Mouse (Mus musculus) midbrain, embryonic 15.5 days (tissue): ENCODE measurements around the gene Ncor1. TPM values are rescaled to one million over a fixed set of nuclear protein-coding genes. Genes with fewer than 3 reads are reported as not detected.
"Not testable (repeated sequence)": the region's sequence is repeated elsewhere in the genome, so short reads cannot be mapped to it uniquely, and the experiment has no call there.

ENCODE experiments used
- ATAC-seq: fragments of 200-750 bp; cut with Nextera tagmentation; replicated peaks from 2 replicates; pipeline ENCODE4 v1.8.0; 2017; ENCODE audit warnings: moderate TSS enrichment
- H3K27ac ChIP-seq: fragments of 300-500 bp; sonication (generic); 2 replicates; pipeline ENCODE4 v1.5.1; 2015; ENCODE audit warnings: mild to moderate bottlenecking, inconsistent platforms
- H3K27me3 ChIP-seq: fragments of 300-500 bp; sonication (generic); replicated peaks from 2 replicates; pipeline ENCODE4 v1.6.1; 2015; ENCODE audit warnings: inconsistent platforms
- H3K36me3 ChIP-seq: fragments of 300-500 bp; sonication (generic); replicated peaks from 2 replicates; pipeline ENCODE4 v1.6.1; 2015; ENCODE audit warnings: inconsistent platforms
- H3K4me1 ChIP-seq: fragments of 300-500 bp; sonication (generic); 2 replicates; pipeline ENCODE4 v1.6.1; 2015; ENCODE audit warnings: inconsistent platforms
- H3K4me2 ChIP-seq: fragments of 300-500 bp; sonication (generic); 2 replicates; pipeline ENCODE4 v1.6.1; 2015; ENCODE audit warnings: inconsistent platforms, mild to moderate bottlenecking, moderate library complexity
- H3K4me3 ChIP-seq: fragments of 300-500 bp; sonication (generic); 2 replicates; pipeline ENCODE4 v1.5.1; 2015; ENCODE audit warnings: mild to moderate bottlenecking, inconsistent platforms
- H3K9ac ChIP-seq: fragments of 300-500 bp; sonication (generic); 2 replicates; pipeline ENCODE4 v1.6.1; 2015; ENCODE audit warnings: mild to moderate bottlenecking, inconsistent platforms
- H3K9me3 ChIP-seq: fragments of 300-500 bp; sonication (generic); 2 replicates; pipeline ENCODE4 v1.6.1; 2016; ENCODE audit warnings: inconsistent platforms
- WGBS: fragments of 180-500 bp; shearing (Covaris S2); methylation state at CpG from one replicate; pipeline ENCODE4 v1.1.7; 2015; ENCODE audit warnings: mixed read lengths; 5-methylcytosine and 5-hydroxymethylcytosine counted together
- polyA plus RNA-seq: library from polyadenylated mRNA; unstranded; fragments of >200 nt; fragmentation: Nextera tagmentation; extraction: Ambion mirVana; gene quantifications from 2 replicates; pipeline ENCODE4 v1.2.1, GENCODE M21; 2015

Ncor1 gene
- polyA plus RNA-seq, 1 experiment from 2014 or later: 179 TPM

DNA sequence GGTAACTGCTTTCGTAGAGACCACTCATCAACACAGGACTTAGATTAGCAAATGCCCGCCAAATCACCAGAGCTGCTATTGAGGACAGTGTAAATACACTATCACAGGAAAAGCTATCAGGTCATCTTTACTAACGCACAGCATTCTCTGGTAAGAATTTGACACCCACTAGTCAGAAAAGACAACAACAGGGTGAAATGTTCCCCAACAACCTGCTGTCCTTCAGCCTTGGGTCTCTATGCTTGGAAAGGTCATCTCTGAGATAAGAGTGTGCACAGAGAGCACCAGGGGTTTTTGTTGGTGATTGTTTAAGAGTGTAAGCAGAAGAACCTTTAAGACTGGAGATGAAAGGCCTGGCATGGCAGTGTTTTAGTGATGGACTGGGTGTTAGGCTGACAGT lies 134.7 kb downstream of the Ncor1 start:
- H3K4me1 ChIP-seq: no peaks in the 10 kb centered on the region
- H3K36me3 ChIP-seq: peaks cover 53% of the 10 kb centered on the region
- no peaks in the 10 kb centered on the region for H3K27me3 ChIP-seq
- no peak for ATAC-seq
- no peak overlapping the region for H3K4me3 ChIP-seq
- no peak overlapping the region for H3K27ac ChIP-seq
- H3K9ac ChIP-seq: no peak overlapping the region
- 93% methylated on average over 3 of the region's 3 CpGs for WGBS
- no peaks in the 10 kb centered on the region for H3K9me3 ChIP-seq
- no peak overlapping the region for H3K4me2 ChIP-seq

DNA sequence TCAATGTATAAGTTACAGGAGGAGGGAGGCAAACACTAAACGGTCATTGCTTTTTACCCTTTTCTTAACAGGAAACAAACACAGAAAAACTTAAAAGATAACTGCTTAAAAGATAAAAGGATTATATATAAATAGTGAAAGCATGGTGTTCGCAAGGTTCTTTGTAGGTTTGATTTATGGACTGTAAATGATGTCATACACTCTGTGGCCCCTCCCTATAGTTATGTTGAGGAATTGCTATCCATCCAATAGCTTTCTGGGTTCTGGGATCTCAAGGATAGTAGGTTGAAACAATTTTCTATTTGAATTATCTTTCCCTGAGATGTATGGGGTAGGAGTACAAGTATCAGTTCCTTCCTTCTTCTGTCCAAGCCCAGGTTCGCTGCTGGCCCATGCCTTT lies 138.2 kb downstream of the Ncor1 start:
- 94% methylated on average over 3 of the region's 3 CpGs for WGBS
- H3K4me1 ChIP-seq: no peaks in the 10 kb centered on the region
- H3K36me3 ChIP-seq: peaks cover 60% of the 10 kb centered on the region
- no peak overlapping the region for H3K27ac ChIP-seq
- no peak overlapping the region for H3K4me2 ChIP-seq
- no peaks in the 10 kb centered on the region for H3K9me3 ChIP-seq
- no peak overlapping the region for H3K9ac ChIP-seq
- H3K27me3 ChIP-seq: no peaks in the 10 kb centered on the region
- ATAC-seq: no peak
- H3K4me3 ChIP-seq: no peak overlapping the region

DNA sequence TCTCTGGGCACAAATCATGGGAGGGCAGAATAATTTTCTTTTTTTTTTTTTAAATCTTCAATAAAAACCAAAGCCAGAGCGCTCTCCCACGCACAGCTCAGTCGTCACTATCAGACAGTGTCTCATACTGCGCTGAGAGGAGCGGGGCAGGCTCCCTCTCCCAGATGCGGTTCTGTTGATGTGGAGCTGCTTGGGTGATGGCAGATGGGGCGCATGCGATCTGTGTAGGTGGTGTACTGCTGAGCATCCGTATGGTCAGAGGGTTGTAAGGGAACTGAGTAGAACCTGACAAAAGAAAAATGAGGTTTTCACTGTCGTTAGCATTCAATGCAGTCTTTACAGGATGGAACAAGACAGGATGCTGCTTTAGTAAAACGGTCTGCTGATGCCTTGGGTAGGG lies 140.6 kb downstream of the Ncor1 start:
- ATAC-seq: no peak
- no peaks in the 10 kb centered on the region for H3K9me3 ChIP-seq
- WGBS: 91% methylated on average over 11 of the region's 11 CpGs

DNA sequence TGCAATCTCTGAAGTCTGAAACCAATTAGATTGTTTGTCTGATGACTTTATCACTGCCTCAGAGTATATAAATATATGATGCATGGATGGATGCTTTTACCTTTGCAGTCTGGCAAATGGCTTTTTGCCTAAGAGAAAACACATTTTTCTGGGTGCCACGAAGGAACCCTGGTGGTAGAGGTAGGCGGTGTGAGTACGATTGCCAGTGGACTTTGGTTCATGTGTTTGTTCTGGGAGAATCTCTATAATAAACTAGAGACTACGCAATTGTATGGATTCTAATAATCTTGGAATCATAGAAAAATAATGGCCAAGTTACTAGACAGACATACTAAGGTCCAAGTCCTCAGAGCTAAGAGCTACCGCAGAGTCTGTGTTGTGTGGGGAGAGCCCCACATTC lies 143.4 kb downstream of the Ncor1 start:
- Histone ChIP-seq H3K27ac (no peak overlapping the region), H3K4me3 (no peak overlapping the region), H3K9ac (no peak overlapping the region), H3K36me3 (peaks cover 60% of the 10 kb centered on the region), H3K27me3 (no peaks in the 10 kb centered on the region), H3K4me1 (no peaks in the 10 kb centered on the region), H3K9me3 (no peaks in the 10 kb centered on the region), H3K4me2 (no peak overlapping the region)
- ATAC-seq: no peak
- WGBS: 97% methylated on average over 5 of the region's 5 CpGs

More for the DNA sequence above, 140.6 kb downstream of the Ncor1 start:
- Histone ChIP-seq H3K9ac (no peak overlapping the region), H3K4me1 (no peaks in the 10 kb centered on the region), H3K4me3 (no peak overlapping the region), H3K27ac (no peak overlapping the region), H3K27me3 (no peaks in the 10 kb centered on the region), H3K36me3 (peaks cover 66% of the 10 kb centered on the region), H3K4me2 (no peak overlapping the region)

DNA sequence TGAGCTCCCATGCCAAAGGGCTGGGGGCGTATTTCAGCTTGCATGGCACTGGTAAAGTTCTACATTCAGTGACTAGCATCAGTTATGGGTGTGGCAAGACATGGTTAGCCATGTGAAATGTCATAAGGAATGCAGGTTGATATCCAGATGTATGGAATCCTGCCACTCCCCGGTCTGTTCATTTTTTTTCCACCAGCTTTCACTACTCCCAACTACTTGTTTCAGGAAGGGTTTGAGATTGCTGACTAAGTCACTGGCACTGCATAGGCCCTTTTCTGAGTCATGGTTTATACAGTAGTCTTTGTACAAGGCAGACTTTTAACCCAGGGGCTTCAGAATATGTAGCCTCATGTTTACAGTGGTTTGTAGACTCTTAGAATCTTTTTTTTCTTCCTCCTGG lies 149.0 kb downstream of the Ncor1 start:
- ATAC-seq: no peak
- Histone ChIP-seq H3K9me3 (no peaks in the 10 kb centered on the region), H3K4me1 (no peaks in the 10 kb centered on the region), H3K4me3 (no peak overlapping the region), H3K27me3 (no peaks in the 10 kb centered on the region), H3K36me3 (peaks cover 32% of the 10 kb centered on the region), H3K9ac (no peak overlapping the region), H3K27ac (no peak overlapping the region), H3K4me2 (no peak overlapping the region)
- 92% methylated on average over 2 of the region's 2 CpGs for WGBS

DNA sequence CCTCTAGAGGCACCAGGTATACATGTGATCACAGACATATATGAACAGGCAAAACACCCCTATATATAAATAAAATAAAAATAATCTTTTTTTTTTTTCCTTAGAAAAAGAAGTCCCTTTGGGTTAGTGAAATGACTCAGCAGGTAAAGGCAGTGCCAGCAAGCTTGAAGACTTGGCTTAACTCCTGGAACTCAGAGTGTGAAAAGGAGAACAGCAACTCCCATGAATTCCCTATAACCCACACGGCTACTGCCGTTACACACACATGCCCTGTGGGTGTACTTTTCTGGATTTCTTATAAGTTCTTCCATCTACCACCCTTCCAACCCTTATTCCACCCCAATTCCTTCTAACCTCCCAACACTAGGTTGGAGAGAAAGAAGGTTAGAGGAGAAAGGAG lies 152.5 kb downstream of the Ncor1 start:
- Histone ChIP-seq H3K27me3 (no peaks in the 10 kb centered on the region), H3K27ac (no peak overlapping the region), H3K4me3 (no peak overlapping the region), H3K4me1 (no peaks in the 10 kb centered on the region), H3K36me3 (peaks cover 12% of the 10 kb centered on the region), H3K9ac (no peak overlapping the region), H3K4me2 (no peak overlapping the region), H3K9me3 (no peaks in the 10 kb centered on the region)
- ATAC-seq: no peak
- WGBS: 97% methylated on average over 2 of the region's 2 CpGs

DNA sequence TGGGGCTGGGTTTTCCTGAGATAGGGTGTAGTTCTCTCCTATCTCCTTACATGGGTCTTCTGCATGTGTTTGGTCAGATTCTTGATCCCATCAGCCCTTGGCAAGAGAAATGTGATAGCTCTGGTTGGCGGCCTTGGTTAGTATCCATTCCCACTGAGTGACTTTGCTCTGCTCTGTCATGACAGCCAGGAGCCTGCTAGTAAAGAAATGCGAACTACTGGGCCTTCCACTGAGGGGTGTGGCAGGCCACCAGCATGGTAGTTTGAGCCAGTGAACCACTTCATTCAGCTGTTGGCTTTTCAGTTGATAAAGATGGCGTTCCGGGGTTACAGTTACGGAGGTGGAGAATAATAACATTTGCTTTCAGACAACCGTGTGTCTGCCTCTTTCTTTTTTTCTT lies 159.5 kb downstream of the Ncor1 start:
- WGBS: 91% methylated on average over 6 of the region's 6 CpGs
- Histone ChIP-seq H3K4me1 (no peaks in the 10 kb centered on the region), H3K27ac (no peak overlapping the region), H3K27me3 (no peaks in the 10 kb centered on the region), H3K9ac (no peak overlapping the region), H3K36me3 (0 out of 2 replicates have a peak, but pooled peaks cover 7% of the 10 kb centered on the region), H3K4me3 (no peak overlapping the region), H3K4me2 (no peak overlapping the region), H3K9me3 (no peaks in the 10 kb centered on the region)
- no peak for ATAC-seq

DNA sequence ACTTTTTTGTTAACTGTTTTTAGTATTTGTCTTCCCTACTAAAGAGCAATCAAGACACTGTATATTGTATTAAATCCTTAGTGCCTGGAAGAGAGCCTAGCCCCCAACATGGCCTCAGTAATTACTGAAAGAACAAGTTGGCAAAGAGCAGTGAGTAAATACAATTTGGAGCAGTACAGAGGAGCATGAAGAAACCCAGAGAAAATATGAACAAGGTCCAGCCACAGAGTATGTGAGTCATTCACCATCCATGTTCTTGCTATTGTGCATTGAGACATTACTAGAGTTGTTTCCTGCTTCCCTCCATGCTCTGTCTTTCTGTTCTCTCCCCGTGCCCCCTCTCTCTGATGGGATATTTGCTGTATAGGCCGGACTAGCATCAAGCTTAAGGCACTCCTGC lies 164.2 kb downstream of the Ncor1 start:
- Histone ChIP-seq H3K4me3 (no peak overlapping the region), H3K27me3 (no peaks in the 10 kb centered on the region), H3K4me2 (no peak overlapping the region), H3K9ac (no peak overlapping the region), H3K36me3 (0 out of 2 replicates have a peak, but pooled peaks cover 14% of the 10 kb centered on the region), H3K9me3 (no peaks in the 10 kb centered on the region), H3K4me1 (no peaks in the 10 kb centered on the region), H3K27ac (no peak overlapping the region)
- 94% methylated on average over 2 of the region's 2 CpGs for WGBS
- no peak for ATAC-seq

DNA sequence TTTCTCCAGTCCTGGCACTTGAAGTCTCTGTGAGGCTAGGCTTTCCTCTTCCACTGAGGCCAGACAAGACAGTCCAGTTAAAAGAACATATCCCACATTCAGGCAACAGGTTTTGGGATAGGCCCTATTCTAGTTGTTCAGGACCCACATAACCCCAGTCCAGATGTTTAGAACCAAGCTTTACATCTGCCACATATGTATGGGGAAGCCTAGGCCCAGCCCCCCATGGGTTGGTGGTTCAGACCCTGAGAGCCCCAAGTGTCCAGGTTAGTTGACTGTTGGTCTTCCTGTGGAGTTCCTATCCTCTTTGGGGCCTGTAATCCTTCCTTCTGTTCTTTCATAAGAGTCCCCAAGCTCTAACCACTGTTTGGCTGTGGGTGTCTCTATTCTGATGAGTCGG lies 170.6 kb downstream of the Ncor1 start:
- peaks cover 22% of the 10 kb centered on the region; the same call in 1 of the 2 replicates for H3K36me3 ChIP-seq
- no peak for ATAC-seq

DNA sequence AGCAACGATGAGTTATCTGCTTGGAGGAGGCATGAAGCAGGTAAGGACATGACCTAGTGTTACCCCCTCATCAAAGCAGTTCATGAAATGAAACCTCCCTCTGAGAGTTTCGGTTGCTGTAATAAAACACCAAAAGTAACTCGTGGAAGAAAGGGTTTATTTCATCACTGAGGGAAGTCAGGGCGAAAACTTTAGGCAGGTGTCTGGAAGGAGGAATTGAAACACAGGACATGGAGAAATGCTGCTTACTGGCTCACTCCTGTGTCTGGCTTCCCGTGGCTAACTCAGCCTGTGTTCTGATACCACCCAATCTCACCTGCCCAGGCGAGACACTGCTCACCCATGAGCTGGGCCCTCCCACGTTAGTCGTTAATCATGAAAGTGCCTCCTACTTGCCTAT lies 173.3 kb downstream of the Ncor1 start:
- no peaks in the 10 kb centered on the region for H3K9me3 ChIP-seq
- peaks cover 19% of the 10 kb centered on the region; the same call in 1 of the 2 replicates for H3K36me3 ChIP-seq
- H3K4me1 ChIP-seq: peaks cover 12% of the 10 kb centered on the region
- H3K4me3 ChIP-seq: no peak overlapping the region
- H3K27me3 ChIP-seq: no peaks in the 10 kb centered on the region
- 92% methylated on average over 8 of the region's 8 CpGs for WGBS
- H3K27ac ChIP-seq: no peak overlapping the region
- H3K4me2 ChIP-seq: no peak overlapping the region
- ATAC-seq: no peak
- H3K9ac ChIP-seq: no peak overlapping the region

More for the DNA sequence above, 170.6 kb downstream of the Ncor1 start:
- Histone ChIP-seq H3K27me3 (no peaks in the 10 kb centered on the region), H3K27ac (no peak overlapping the region), H3K4me3 (no peak overlapping the region), H3K9me3 (no peaks in the 10 kb centered on the region), H3K9ac (no peak overlapping the region), H3K4me1 (peaks cover 3% of the 10 kb centered on the region; the same call in 1 of the 2 replicates), H3K4me2 (no peak overlapping the region)
- WGBS: 87% methylated on average over 1 of the region's 1 CpGs

DNA sequence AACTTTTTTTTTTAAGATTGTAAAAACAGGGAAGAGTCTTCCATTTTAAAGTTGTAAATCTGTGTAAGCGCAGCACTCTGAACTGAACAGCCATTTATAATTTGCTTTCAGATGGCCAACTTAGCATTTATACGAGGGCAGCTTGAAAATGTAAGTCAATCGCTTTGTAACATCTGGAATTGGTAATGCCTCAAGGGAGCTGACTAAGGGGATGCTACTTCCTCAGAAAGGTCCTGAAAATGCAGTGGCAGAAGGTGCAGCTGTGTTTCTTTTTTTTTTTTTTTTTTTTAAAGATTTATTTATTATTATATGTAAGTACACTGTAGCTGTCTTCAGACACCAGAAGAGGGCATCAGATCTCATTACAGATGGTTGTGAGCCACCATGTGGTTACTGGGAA lies 174.3 kb downstream of the Ncor1 start:
- Histone ChIP-seq H3K4me1 (peaks cover 12% of the 10 kb centered on the region), H3K36me3 (peaks cover 15% of the 10 kb centered on the region; the same call in 1 of the 2 replicates)
- ATAC-seq, H3K9me3 ChIP-seq, H3K27ac ChIP-seq, H3K4me3 ChIP-seq, H3K9ac ChIP-seq, H3K27me3 ChIP-seq, H3K4me2 ChIP-seq: not testable (repeated sequence)
- 88% methylated on average over 3 of the region's 3 CpGs for WGBS

DNA sequence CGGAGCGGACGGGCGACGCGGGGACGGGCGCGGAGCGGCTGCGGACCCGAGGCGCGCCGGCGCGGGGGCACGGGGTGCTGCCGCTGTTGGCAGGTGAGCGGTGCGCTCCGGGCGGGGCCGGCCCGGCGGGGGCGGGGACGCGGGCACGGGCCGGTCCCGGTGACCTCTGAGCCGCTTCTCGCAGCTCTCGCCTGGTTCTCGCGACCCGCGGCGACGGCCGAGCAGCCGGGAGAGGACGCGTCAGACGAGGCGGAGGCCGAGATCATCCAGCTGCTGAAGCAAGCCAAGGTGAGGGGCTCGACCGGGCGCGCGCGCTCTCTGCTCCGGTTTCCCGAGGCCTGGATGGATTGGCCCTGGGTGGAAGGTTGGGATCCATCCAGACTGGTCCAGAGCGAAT lies 176.7 kb downstream of the Ncor1 start:
- peak overlapping the region; percentile 93 for H3K4me3 ChIP-seq
- peak overlapping the region; percentile 94 for H3K9ac ChIP-seq
- H3K9me3 ChIP-seq: no peaks in the 10 kb centered on the region
- ATAC-seq: peak; percentile 78
- peaks cover 15% of the 10 kb centered on the region; the same call in 1 of the 2 replicates for H3K36me3 ChIP-seq
- H3K4me1 ChIP-seq: peaks cover 12% of the 10 kb centered on the region
- H3K27ac ChIP-seq: peak overlapping the region; percentile 94
- WGBS: under 1% methylated on average over 55 of the region's 57 CpGs
- no peaks in the 10 kb centered on the region for H3K27me3 ChIP-seq
- H3K4me2 ChIP-seq: peak overlapping the region; percentile 76

DNA sequence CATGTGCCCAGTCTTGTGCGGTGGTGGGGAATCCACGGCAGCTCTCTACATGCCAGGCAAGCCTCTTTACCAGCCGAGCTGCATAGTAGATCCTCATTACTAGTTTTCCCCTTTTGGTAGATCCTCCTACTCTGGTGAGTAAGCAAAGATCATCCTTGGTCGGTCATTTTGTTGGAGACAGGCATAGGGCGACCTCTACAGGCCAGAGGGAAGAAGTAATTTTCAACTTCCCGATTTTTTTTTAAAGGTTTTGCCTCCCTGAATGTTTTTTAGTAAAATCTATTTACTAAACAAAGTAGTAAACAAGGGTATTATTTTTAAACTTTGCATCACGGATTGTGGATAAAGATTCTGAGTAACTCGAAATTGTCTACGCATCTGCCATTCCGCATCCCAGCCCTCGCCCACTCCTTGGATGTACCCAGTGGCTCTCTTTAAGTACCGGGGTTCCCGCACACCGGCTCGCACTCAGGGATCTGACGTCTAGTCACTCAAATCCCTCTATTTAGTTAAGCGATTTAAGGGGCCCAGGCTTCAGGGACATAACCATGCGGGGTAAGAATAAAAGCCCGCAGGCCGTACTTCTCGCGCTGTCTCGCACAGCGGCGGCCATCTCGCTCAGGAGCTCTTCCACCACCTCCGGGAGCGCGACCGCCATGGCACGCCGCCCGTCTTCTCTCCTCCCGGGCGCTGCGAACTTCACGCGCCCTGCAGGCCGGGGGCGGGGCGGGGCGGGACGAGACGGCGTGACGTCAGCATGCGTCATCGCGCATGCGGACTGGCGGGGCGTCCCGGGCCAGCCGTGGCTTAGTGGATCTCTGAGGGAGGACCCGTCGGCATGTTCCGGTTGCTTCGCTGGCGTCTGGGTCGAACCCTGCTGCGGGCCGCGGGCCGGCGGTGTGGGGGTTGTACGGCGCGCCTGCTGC lies 177.4 kb downstream of the Ncor1 start, which contains the start of the genes Zswim7 and Ttc19:
Gene Zswim7, minus strand, starts transcription at position 701 of the 926 bp plus-strand sequence.
Gene Ttc19, plus strand, starts transcription at position 799 of the 926 bp plus-strand sequence.
- Histone ChIP-seq H3K27me3 (no peaks in the 10 kb centered on the region), H3K9me3 (no peaks in the 10 kb centered on the region), H3K36me3 (peaks cover 12% of the 10 kb centered on the region; the same call in 1 of the 2 replicates), H3K9ac (peak within 1 kb of the TSS; percentile 94), H3K4me3 (peak within 1 kb of the TSS; percentile 93), H3K4me2 (peak within 1 kb of the TSS; percentile 76), H3K27ac (peak within 1 kb of the TSS; percentile 94), H3K4me1 (peaks cover 12% of the 10 kb centered on the region)
- peak; percentile 98 for ATAC-seq
- WGBS: under 1% methylated on average over 66 of the region's 68 CpGs
